Mouse (Mus musculus) MEL (cell line): ENCODE results near the gene Acoxl.

Experiments
- CTCF ChIP-seq, 3 experiments: IDR thresholded peaks in 2 of 3; conservative IDR thresholded peaks in 1 of 3; 2 replicates each; pipeline ENCODE4 v1.5.1; 2011 to 2012; ENCODE audit warnings: low read length in 3 of 3, low read depth in 2 of 3, mild to moderate bottlenecking in 2 of 3, improper control_type of control experiment in 1 of 3, inconsistent platforms in 1 of 3, mixed read lengths in 1 of 3, moderate library complexity in 1 of 3; ENCODE audit not compliant: control insufficient read depth in 1 of 3, insufficient read depth in 1 of 3, poor library complexity in 1 of 3, severe bottlenecking in 1 of 3
- ETS1 ChIP-seq: IDR thresholded peaks from 2 replicates; pipeline ENCODE4 v1.6.1; 2012; ENCODE audit warnings: low read depth, mild to moderate bottlenecking, inconsistent platforms, low read length, improper control_type of control experiment, moderate library complexity
- GATA1 ChIP-seq: IDR thresholded peaks from 2 replicates; pipeline ENCODE4 v1.6.1; 2011; ENCODE audit warnings: low read depth, low read length, improper control_type of control experiment
- HCFC1 ChIP-seq: IDR thresholded peaks from 2 replicates; pipeline ENCODE4 v1.6.1; 2012; ENCODE audit warnings: low read depth, mild to moderate bottlenecking, inconsistent platforms, low read length, improper control_type of control experiment, moderate library complexity
- MAFK ChIP-seq: IDR thresholded peaks from 2 replicates; pipeline ENCODE4 v1.6.1; 2011; ENCODE audit warnings: low read depth, mild to moderate bottlenecking, low read length, improper control_type of control experiment, borderline replicate concordance
- NRF1 ChIP-seq: IDR thresholded peaks from 2 replicates; pipeline ENCODE4 v1.6.1; 2014; ENCODE audit warnings: low read depth, mild to moderate bottlenecking, inconsistent platforms, low read length, improper control_type of control experiment, moderate library complexity; ENCODE audit not compliant: poor library complexity, insufficient read depth, severe bottlenecking
- POLR2A ChIP-seq, 2 experiments: IDR thresholded peaks; 2 replicates each; pipeline ENCODE4 v1.6.1; 2011 to 2012; ENCODE audit warnings: low read length in 2 of 2, mild to moderate bottlenecking in 2 of 2, control low read depth in 1 of 2, improper control_type of control experiment in 1 of 2, low read depth in 1 of 2, moderate library complexity in 1 of 2; ENCODE audit not compliant: control insufficient read depth in 1 of 2, insufficient read depth in 1 of 2, poor library complexity in 1 of 2
- RAD21 ChIP-seq: IDR thresholded peaks from 2 replicates; pipeline ENCODE4 v1.6.1; 2011; ENCODE audit warnings: mild to moderate bottlenecking, low read depth, low read length, improper control_type of control experiment
- SIN3A ChIP-seq: IDR thresholded peaks from 2 replicates; pipeline ENCODE4 v1.6.1; 2012; ENCODE audit warnings: low read length, improper control_type of control experiment, inconsistent platforms
- TAL1 ChIP-seq: IDR thresholded peaks from 2 replicates; pipeline ENCODE4 v1.6.1; 2012; ENCODE audit warnings: mild to moderate bottlenecking, inconsistent platforms, low read length, moderate library complexity, mixed read lengths
- TCF12 ChIP-seq: IDR thresholded peaks from 2 replicates; pipeline ENCODE4 v1.6.1; 2014; ENCODE audit warnings: low read depth, mild to moderate bottlenecking, inconsistent platforms, low read length, improper control_type of control experiment, moderate library complexity
- USF1 ChIP-seq: IDR thresholded peaks from 2 replicates; pipeline ENCODE4 v1.6.1; 2014; ENCODE audit warnings: low read depth, mild to moderate bottlenecking, inconsistent platforms, low read length, improper control_type of control experiment, moderate library complexity
- ZMIZ1 ChIP-seq: IDR thresholded peaks from 2 replicates; pipeline ENCODE4 v1.6.1; 2012; ENCODE audit warnings: low read depth, mild to moderate bottlenecking, inconsistent platforms, low read length, improper control_type of control experiment, moderate library complexity

- TF ChIP-seq SIN3A (no peak), ETS1 (no peak), GATA1 (no peak), POLR2A (IDR thresholded peaks at IDR 0.05; ENCODE audit: control insufficient read depth in 1 of 2, insufficient read depth in 1 of 2, low read depth in 1 of 2, low read length in 2 of 2, poor library complexity in 1 of 2) (no peak), HCFC1 (no peak), ZMIZ1 (no peak), NRF1 (no peak), CTCF (IDR thresholded peaks at IDR 0.05 in 2 of 3, conservative IDR thresholded peaks at IDR 0.05 in 1 of 3; ENCODE audit: control insufficient read depth in 1 of 3, insufficient read depth in 1 of 3, low read depth in 2 of 3, low read length in 3 of 3, poor library complexity in 1 of 3, severe bottlenecking in 1 of 3) (no peak), MAFK (no peak), TAL1 (no peak), TCF12 (no peak), USF1 (no peak), RAD21 (no peak)
Measured at GRCm38 (mm10) chr2:127961154-127961553, 122.5 kb downstream of the Acoxl start.
